Mouse (Mus musculus) heart, embryonic 11.5 days (tissue): ENCODE results near the gene Atp13a2. TPM values are rescaled to one million over a fixed set of nuclear protein-coding genes. Genes with fewer than 3 reads are reported as not detected.

Experiments
- ATAC-seq: fragments of 200-750 bp; cut with Nextera tagmentation; replicated peaks from 2 replicates; pipeline ENCODE4 v1.8.0; 2017; ENCODE audit warnings: moderate library complexity; ENCODE audit not compliant: insufficient number of reproducible peaks, low FRiP score, low TSS enrichment
- H3K27ac ChIP-seq: fragments of 300-500 bp; sonication (generic); 2 replicates; pipeline ENCODE4 v1.5.1; 2014; ENCODE audit warnings: mild to moderate bottlenecking, low read depth, low read length
- H3K27me3 ChIP-seq: fragments of 300-500 bp; sonication (generic); 2 replicates; pipeline ENCODE4 v1.6.1; 2014; ENCODE audit warnings: mild to moderate bottlenecking, low read length, mixed read lengths; ENCODE audit not compliant: control insufficient read depth, insufficient read depth
- H3K36me3 ChIP-seq: fragments of 300-500 bp; sonication (generic); 2 replicates; pipeline ENCODE4 v1.6.1; 2014; ENCODE audit warnings: mild to moderate bottlenecking, low read length, moderate library complexity, mixed read lengths; ENCODE audit not compliant: control insufficient read depth, insufficient read depth
- H3K4me1 ChIP-seq: fragments of 300-500 bp; sonication (generic); 2 replicates; pipeline ENCODE4 v1.6.1; 2014; ENCODE audit warnings: low read length; ENCODE audit not compliant: control insufficient read depth, insufficient read depth
- H3K4me2 ChIP-seq: fragments of 300-500 bp; sonication (generic); 2 replicates; pipeline ENCODE4 v1.6.1; 2014; ENCODE audit warnings: mild to moderate bottlenecking, moderate library complexity
- H3K4me3 ChIP-seq: fragments of 300-500 bp; sonication (generic); 2 replicates; pipeline ENCODE4 v1.5.1; 2014; ENCODE audit warnings: low read depth, low read length
- H3K9ac ChIP-seq: fragments of 300-500 bp; sonication (generic); 2 replicates; pipeline ENCODE4 v1.6.1; 2014; ENCODE audit warnings: mild to moderate bottlenecking, low read depth, low read length, moderate library complexity
- H3K9me3 ChIP-seq: fragments of 300-500 bp; sonication (generic); replicated peaks from 2 replicates; pipeline ENCODE4 v1.6.1; 2016; ENCODE audit warnings: low read length; ENCODE audit not compliant: control insufficient read depth
- WGBS: fragments of 180-500 bp; shearing (Covaris S2); extraction: QIAGEN DNeasy Blood & Tissue Kit; methylation state at CpG from one replicate; pipeline ENCODE4 v1.1.7; 2014; ENCODE audit not compliant: insufficient replicate concordance; 5-methylcytosine and 5-hydroxymethylcytosine counted together
- polyA plus RNA-seq: library from polyadenylated mRNA; unstranded; fragments of >200 nt; fragmentation: Nextera tagmentation; extraction: Ambion mirVana; gene quantifications from 2 replicates; pipeline ENCODE4 v1.2.1, GENCODE M21; 2014

The Atp13a2 gene
- polyA plus RNA-seq, 1 experiment from 2014 or later, result 18.2 TPM

DNA sequence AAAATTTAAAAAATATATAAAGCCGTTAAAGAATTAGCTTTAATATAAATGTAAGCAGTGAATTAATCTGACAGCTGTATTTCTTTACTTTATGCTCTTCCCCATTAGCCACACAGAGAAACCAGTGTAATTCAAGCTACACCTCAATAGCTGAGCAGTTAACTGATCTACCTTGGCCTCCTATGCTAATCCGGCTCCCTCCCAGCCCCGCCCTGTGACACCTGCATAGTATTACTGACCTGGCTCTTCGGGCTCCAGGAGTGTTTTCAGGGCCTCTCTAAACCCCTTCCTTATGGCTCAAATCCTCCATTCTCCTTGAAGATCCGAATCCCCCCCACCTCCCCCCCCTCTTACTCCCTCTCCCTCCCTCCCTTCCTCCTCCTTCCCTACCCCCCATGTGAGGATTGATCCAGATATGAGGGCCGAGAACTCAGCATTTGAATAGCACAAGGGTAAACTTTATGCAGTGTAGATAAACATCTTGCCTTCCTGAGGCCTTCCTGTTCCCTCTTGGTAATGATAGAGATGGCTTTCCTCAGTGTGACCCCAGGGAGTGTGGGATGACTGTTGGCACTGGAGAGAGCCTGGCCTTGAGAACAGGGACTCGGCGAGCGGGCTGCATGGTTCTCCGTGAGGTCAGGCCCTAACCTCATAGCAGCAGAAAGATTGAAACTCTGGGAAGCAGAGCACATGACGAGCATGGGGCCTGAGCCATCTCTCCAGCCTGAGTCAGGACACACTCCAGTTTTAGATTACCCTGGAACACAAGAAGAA, 19.1 kb upstream of the Atp13a2 start:
- ATAC-seq, result no peak
- Histone ChIP-seq H3K27ac (no peak overlapping the region), H3K9ac (no peak overlapping the region), H3K36me3 (peaks cover 23% of the 10 kb centered on the region), H3K9me3 (no peaks in the 10 kb centered on the region), H3K4me2 (no peak overlapping the region), H3K4me3 (no peak overlapping the region), H3K27me3 (no peaks in the 10 kb centered on the region), H3K4me1 (peaks cover 12% of the 10 kb centered on the region; the same call in 1 of the 2 replicates)
- 80% methylated on average over 11 of the region's 11 CpGs for WGBS

DNA sequence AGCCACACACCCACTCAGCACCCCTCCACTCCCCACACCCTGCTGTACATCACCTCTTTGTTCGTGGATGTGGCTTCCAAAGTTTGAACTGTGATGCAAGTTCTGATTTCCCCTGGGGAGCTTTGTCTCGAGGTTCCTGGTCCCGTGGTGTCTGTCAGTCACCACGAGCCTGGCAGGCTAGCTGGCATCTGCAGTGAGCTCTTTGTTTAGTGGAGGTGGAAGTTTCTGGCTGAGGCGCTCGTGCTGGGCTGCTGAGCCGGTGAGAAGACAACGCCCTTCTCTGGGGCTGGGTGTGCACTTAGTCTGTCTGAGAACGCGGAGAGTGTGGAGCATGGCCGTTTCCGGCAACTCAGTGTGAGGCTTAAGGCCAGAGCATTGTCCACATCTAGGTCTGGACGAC, 15.0 kb upstream of the Atp13a2 start:
- Histone ChIP-seq H3K4me1 (no peaks in the 10 kb centered on the region), H3K27me3 (no peaks in the 10 kb centered on the region), H3K4me2 (no peak overlapping the region), H3K9ac (no peak overlapping the region), H3K4me3 (no peak overlapping the region), H3K9me3 (no peaks in the 10 kb centered on the region), H3K36me3 (peaks cover 54% of the 10 kb centered on the region), H3K27ac (no peak overlapping the region)
- no peak for ATAC-seq
- 85% methylated on average over 13 of the region's 13 CpGs for WGBS

DNA sequence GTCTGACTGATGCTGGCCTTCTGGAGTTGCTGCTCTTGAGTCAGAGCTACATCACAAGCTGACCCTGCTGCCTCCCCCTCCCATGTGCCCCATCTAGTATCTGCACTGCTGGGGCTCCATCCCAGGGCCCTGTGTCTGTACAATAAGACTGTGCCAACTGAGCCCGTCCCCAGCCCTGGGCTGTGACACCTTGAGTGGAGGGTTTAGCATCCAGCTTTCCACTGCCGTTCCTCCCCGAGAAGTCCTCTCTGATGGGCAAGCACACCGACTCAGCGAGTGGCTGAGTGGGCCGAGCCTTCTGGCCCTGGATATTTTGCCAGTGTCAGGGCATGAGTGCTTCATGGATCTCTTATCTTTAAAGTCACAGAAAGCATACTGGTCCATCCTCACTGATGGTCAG, 12.3 kb upstream of the Atp13a2 start:
- Histone ChIP-seq H3K4me2 (no peak overlapping the region), H3K27ac (no peak overlapping the region), H3K9ac (no peak overlapping the region), H3K4me3 (no peak overlapping the region), H3K9me3 (no peaks in the 10 kb centered on the region), H3K27me3 (no peaks in the 10 kb centered on the region), H3K4me1 (no peaks in the 10 kb centered on the region), H3K36me3 (peaks cover 70% of the 10 kb centered on the region)
- ATAC-seq, result no peak
- WGBS, result 89% methylated on average over 6 of the region's 6 CpGs

DNA sequence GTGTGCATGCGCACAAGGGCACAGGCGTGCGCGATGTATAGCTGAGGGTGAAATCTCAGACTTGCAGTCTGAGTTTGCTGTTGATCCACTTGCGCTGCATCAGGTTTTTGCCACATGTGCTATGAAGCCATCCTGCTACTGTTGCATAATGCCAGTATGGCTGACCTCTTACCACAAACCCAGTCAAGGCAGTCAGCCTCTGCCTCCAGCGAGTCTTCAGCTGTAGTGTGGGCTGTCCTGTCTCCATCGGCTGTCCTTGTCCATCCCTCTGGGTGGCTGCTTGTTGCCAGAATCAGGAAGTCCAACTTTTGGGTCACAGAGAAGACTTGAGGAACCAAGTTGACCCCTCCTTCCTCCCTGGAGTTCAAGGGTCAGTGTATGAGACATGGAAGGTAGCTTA, 11.3 kb upstream of the Atp13a2 start:
- Histone ChIP-seq H3K27me3 (no peaks in the 10 kb centered on the region), H3K27ac (no peak overlapping the region), H3K36me3 (peaks cover 73% of the 10 kb centered on the region), H3K4me3 (no peak overlapping the region), H3K4me1 (no peaks in the 10 kb centered on the region), H3K4me2 (no peak overlapping the region), H3K9ac (no peak overlapping the region), H3K9me3 (no peaks in the 10 kb centered on the region)
- WGBS, result 94% methylated on average over 7 of the region's 7 CpGs
- no peak for ATAC-seq

DNA sequence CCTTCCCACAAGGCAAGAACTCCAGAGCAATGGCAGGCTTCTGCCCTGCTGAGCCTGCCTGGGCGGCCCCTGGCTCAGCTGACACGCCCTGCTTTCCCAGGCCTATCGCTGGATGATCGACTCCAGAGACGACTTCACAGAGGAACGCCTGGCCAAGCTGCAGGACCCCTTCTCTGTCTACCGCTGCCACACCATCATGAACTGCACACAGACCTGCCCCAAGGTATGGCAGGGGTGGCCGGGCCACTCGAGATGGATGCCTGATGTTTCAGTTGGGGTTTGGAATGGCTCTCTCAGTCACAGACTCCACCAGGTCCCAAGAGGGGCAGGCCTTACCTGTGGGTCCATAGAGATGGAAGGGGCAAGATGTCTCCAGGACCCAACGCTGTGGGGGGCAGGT, 9.4 kb upstream of the Atp13a2 start:
- no peak overlapping the region for H3K4me3 ChIP-seq
- H3K36me3 ChIP-seq, result peaks cover 64% of the 10 kb centered on the region
- H3K9ac ChIP-seq, result no peak overlapping the region
- H3K27me3 ChIP-seq, result no peaks in the 10 kb centered on the region
- H3K9me3 ChIP-seq, result 0 out of 2 replicates have a peak, but pooled peaks cover 3% of the 10 kb centered on the region
- no peaks in the 10 kb centered on the region for H3K4me1 ChIP-seq
- no peak overlapping the region for H3K27ac ChIP-seq
- ATAC-seq, result no peak
- H3K4me2 ChIP-seq, result no peak overlapping the region
- WGBS, result 71% methylated on average over 10 of the region's 10 CpGs

DNA sequence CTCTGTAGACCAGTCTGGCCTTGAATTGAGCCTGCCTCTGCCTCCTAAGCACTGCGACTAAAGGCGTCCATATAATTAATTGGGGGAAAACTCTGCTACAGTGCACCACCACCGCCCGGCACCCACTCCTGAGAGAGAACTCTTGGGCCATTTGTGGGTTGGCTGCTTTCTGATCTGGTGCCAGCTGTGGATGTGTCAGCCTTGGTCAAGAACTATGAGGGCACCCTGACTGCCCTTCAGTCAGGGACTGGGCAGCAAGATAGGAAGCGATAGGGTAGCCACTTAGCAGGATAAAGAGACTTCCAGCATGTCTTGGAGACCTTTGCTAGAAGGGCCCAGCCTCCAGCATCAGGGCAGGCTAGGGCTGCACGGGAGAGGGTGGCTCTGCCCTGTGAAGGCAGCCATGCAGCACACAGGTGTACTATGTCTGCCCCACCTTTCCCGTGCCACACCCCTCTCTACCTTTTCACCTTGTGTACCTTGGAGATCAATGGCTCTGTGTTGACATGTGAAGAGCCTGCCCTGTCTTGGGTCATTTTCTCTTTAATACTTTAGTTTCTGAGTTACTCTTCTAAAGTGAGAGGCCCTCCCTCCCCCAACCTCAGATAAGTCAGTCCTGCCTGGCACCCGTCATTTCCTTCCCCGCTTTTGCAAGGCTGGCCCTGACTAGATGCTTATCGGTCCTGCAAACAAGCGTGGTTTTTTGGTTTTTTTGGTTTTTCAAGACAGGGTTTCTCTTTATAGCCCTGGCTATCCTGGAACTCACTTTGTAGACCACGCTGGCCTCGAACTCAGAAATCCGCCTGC, 8.6 kb upstream of the Atp13a2 start:
- Histone ChIP-seq H3K4me1 (peaks cover 1% of the 10 kb centered on the region), H3K9ac (no peak overlapping the region), H3K27ac (no peak overlapping the region), H3K4me2 (no peak overlapping the region), H3K9me3 (0 out of 2 replicates have a peak, but pooled peaks cover 3% of the 10 kb centered on the region), H3K4me3 (no peak overlapping the region), H3K36me3 (peaks cover 56% of the 10 kb centered on the region), H3K27me3 (no peaks in the 10 kb centered on the region)
- WGBS, result 84% methylated on average over 14 of the region's 14 CpGs
- ATAC-seq, result no peak

DNA sequence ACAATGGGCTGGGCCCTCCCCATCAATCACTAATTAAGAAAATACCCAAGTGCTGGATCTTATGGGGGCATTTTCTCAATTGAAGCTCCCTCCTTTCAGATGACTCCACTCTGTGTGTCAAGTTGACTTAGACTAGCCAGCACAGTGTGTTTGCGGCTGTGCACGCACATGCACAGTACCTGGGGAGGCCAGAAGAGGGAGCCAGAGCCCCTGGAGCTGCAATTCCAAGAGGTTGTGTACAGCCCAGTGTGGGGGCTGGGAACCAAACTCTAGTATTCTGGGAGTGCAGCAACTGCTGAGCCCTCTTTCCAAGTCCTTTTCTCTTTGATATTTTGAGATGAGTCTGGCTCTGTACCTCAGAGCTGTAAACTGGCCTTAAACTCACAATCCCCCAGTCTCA, 5.1 kb upstream of the Atp13a2 start:
- no peaks in the 10 kb centered on the region for H3K27me3 ChIP-seq
- no peak overlapping the region for H3K4me3 ChIP-seq
- H3K36me3 ChIP-seq, result peaks cover 28% of the 10 kb centered on the region
- H3K9ac ChIP-seq, result no peak overlapping the region
- H3K9me3 ChIP-seq, result 0 out of 2 replicates have a peak, but pooled peaks cover 3% of the 10 kb centered on the region
- ATAC-seq, result no peak
- peaks cover 7% of the 10 kb centered on the region for H3K4me1 ChIP-seq
- no peak overlapping the region for H3K27ac ChIP-seq
- 85% methylated on average over 2 of the region's 2 CpGs for WGBS
- H3K4me2 ChIP-seq, result no peak overlapping the region

DNA sequence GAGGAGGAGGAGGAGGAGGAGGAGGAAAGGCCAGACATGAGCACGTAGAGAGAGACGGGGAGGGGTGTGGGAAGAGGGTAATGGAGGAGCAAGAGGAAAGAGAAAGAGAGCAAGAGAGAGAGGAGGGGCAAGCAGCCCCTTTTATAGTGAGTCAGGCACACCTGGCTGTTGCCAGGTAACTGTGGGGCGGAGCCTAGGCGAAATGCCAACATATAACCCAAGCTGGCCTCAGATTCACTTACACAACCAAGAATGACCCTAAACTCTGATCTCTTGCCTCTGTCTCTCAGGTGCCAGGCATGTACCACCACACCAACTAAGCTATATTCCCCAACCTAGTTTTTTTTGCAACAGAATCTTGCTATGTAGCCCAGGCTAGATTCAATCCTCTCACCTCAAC, 3.9 kb upstream of the Atp13a2 start:
- Histone ChIP-seq H3K4me1 (peaks cover 15% of the 10 kb centered on the region), H3K27me3 (no peaks in the 10 kb centered on the region), H3K4me3 (no peak overlapping the region), H3K9ac (no peak overlapping the region), H3K4me2 (no peak overlapping the region), H3K36me3 (peaks cover 18% of the 10 kb centered on the region; the same call in 1 of the 2 replicates), H3K9me3 (0 out of 2 replicates have a peak, but pooled peaks cover 3% of the 10 kb centered on the region), H3K27ac (no peak overlapping the region)
- WGBS, result 52% methylated on average over 4 of the region's 4 CpGs
- no peak for ATAC-seq
